Mouse (Mus musculus) frontal cortex, adult 2 months (tissue): ENCODE results near the gene Ccdc65. TPM values are rescaled to one million over a fixed set of nuclear protein-coding genes. Genes with fewer than 3 reads are reported as not detected.
A peak's percentile ranks its signal among the peaks of the same experiment; 100 is the strongest.

Source experiments
- DNase-seq, 2 experiments: peaks; one replicate each; pipeline ENCODE4 v3.0.0; 2022; ENCODE audit warnings: low spot score in 1 of 2; ENCODE audit errors: extremely low spot score in 1 of 2
- polyA plus RNA-seq: library from polyadenylated mRNA; depleted of rRNA; stranded (reverse); fragments of >200 nt; gene quantifications from 2 replicates; pipeline ENCODE4 v1.2.3, GENCODE M21; 2012; rRNA removed

The Ccdc65 gene
- polyA plus RNA-seq: 6.4 and 7.7 TPM in 2 replicates

- peak; percentile 77 to 96 for DNase-seq
Observed at GRCm38 (mm10) chr15:98707766-98708372, at the start of gene Ccdc65. Gene Ccdc65, plus strand, starts transcription at chr15:98708207.

GRCm38 (mm10) chr15:98662198-98662566 is 45.8 kb upstream of the Ccdc65 start:
- no peak for DNase-seq

GRCm38 (mm10) chr15:98662567-98663545 is 45.2 kb upstream of the Ccdc65 start, which contains the start of gene Ddx23:
Gene Ddx23, minus strand, starts transcription at chr15:98662894.
- peak; percentile 95 to 98 for DNase-seq

- DNase-seq: peak in 1 of 2 experiments; percentile 49
Observed at GRCm38 (mm10) chr15:98664042-98664907, 43.7 kb upstream of the Ccdc65 start.

- no peak for DNase-seq
Observed at GRCm38 (mm10) chr15:98672592-98672991, 35.4 kb upstream of the Ccdc65 start.

- no peak for DNase-seq
Observed at GRCm38 (mm10) chr15:98673732-98674131, 34.3 kb upstream of the Ccdc65 start.

GRCm38 (mm10) chr15:98674284-98674993 is 33.6 kb upstream of the Ccdc65 start:
- peak in 1 of 2 experiments; percentile 40 for DNase-seq

GRCm38 (mm10) chr15:98674994-98675545 is 32.9 kb upstream of the Ccdc65 start:
- peak in 1 of 2 experiments; percentile 34 for DNase-seq

- peak in 1 of 2 experiments; percentile 33 for DNase-seq
Observed at GRCm38 (mm10) chr15:98675634-98676250, 32.3 kb upstream of the Ccdc65 start.

- DNase-seq: peak in 1 of 2 experiments; percentile 35
Observed at GRCm38 (mm10) chr15:98676471-98676870, 31.5 kb upstream of the Ccdc65 start.

GRCm38 (mm10) chr15:98676940-98677728 is 30.9 kb upstream of the Ccdc65 start, which contains the start of gene Rnd1:
Gene Rnd1, minus strand, starts transcription at chr15:98677461.
- DNase-seq: peak; percentile 85 to 94

GRCm38 (mm10) chr15:98677977-98678376 is 30.0 kb upstream of the Ccdc65 start:
- no peak for DNase-seq

- DNase-seq: peak in 1 of 2 experiments; percentile 36
Observed at GRCm38 (mm10) chr15:98680660-98681059, 27.3 kb upstream of the Ccdc65 start.

- no peak for DNase-seq
Observed at GRCm38 (mm10) chr15:98681633-98682032, 26.4 kb upstream of the Ccdc65 start.

GRCm38 (mm10) chr15:98683177-98683576 is 24.8 kb upstream of the Ccdc65 start:
- DNase-seq: no peak

- DNase-seq: no peak
Observed at GRCm38 (mm10) chr15:98683746-98684145, 24.3 kb upstream of the Ccdc65 start.

GRCm38 (mm10) chr15:98685926-98686325 is 22.1 kb upstream of the Ccdc65 start:
- no peak for DNase-seq

- no peak for DNase-seq
Observed at GRCm38 (mm10) chr15:98689682-98690081, 18.3 kb upstream of the Ccdc65 start.
